Mouse (Mus musculus): ENCODE results near the gene Gm1043. TPM values are rescaled to one million over a fixed set of nuclear protein-coding genes. Genes with fewer than 3 reads are reported as not detected.

Gm1043 gene
- polyA plus RNA-seq, 2 experiments = 0.96 TPM; not detected in 1

- no peak for DNase-seq (ENCODE audit: low spot score)
- no peaks in the 10 kb centered on the region for H3K36me3 ChIP-seq (ENCODE audit: control insufficient read depth, insufficient read depth, low read length)
- no peak overlapping the region for H3K9ac ChIP-seq (ENCODE audit: low read depth, low read length, severe bottlenecking)
- no peaks in the 10 kb centered on the region for H3K9me3 ChIP-seq (ENCODE audit: control insufficient read depth, low read length)
- H3K4me3 ChIP-seq (replicated peaks; ENCODE audit: low read length) = no peak overlapping the region
- TF ChIP-seq POLR2A (IDR thresholded peaks at IDR 0.05; ENCODE audit: borderline replicate concordance, extremely low read depth, insufficient read depth, insufficient read length) = no peak
- no peaks in the 10 kb centered on the region for H3K27me3 ChIP-seq (ENCODE audit: control insufficient read depth, insufficient read depth, low read length)
- no peak overlapping the region for H3K27ac ChIP-seq (replicated peaks; ENCODE audit: low read depth, low read length)
- no peak overlapping the region for H3K4me2 ChIP-seq (replicated peaks; ENCODE audit: low read depth, low read length, severe bottlenecking)
- H3K4me1 ChIP-seq (ENCODE audit: control insufficient read depth, insufficient read depth, low read length) = no peaks in the 10 kb centered on the region
- no peak for ATAC-seq (ENCODE audit: low FRiP score, low read depth)
- 61% methylated on average over 6 of the region's 6 CpGs for WGBS
These were observed 142.9 kb downstream of the Gm1043 start for GRCm38 (mm10) chr5:37227956-37228680.

GRCm38 (mm10) chr5:37228894-37229293 is 143.7 kb downstream of the Gm1043 start:
- no peak overlapping the region for H3K9ac ChIP-seq (ENCODE audit: low read depth, low read length, severe bottlenecking)
- no peaks in the 10 kb centered on the region for H3K9me3 ChIP-seq (ENCODE audit: control insufficient read depth, low read length)
- DNase-seq (ENCODE audit: low spot score) = no peak

GRCm38 (mm10) chr5:37233010-37233557 is 147.9 kb downstream of the Gm1043 start:
- no peak overlapping the region for H3K27ac ChIP-seq (replicated peaks; ENCODE audit: low read depth, low read length)
- no peak overlapping the region for H3K4me3 ChIP-seq (replicated peaks; ENCODE audit: low read length)
- DNase-seq (ENCODE audit: low spot score) (no peak), ATAC-seq (ENCODE audit: low FRiP score, low read depth) (no peak)
- no peak overlapping the region for H3K4me2 ChIP-seq (replicated peaks; ENCODE audit: low read depth, low read length, severe bottlenecking)
- TF ChIP-seq POLR2A (IDR thresholded peaks at IDR 0.05; ENCODE audit: borderline replicate concordance, extremely low read depth, insufficient read depth, insufficient read length) = no peak
- 41% methylated on average over 9 of the region's 9 CpGs for WGBS
- H3K4me1 ChIP-seq (ENCODE audit: control insufficient read depth, insufficient read depth, low read length) = no peaks in the 10 kb centered on the region
- no peaks in the 10 kb centered on the region for H3K27me3 ChIP-seq (ENCODE audit: control insufficient read depth, insufficient read depth, low read length)
- H3K9me3 ChIP-seq (ENCODE audit: control insufficient read depth, low read length) = no peaks in the 10 kb centered on the region
- no peaks in the 10 kb centered on the region for H3K36me3 ChIP-seq (ENCODE audit: control insufficient read depth, insufficient read depth, low read length)
- no peak overlapping the region for H3K9ac ChIP-seq (ENCODE audit: low read depth, low read length, severe bottlenecking)

More at GRCm38 (mm10) chr5:37228894-37229293, 143.7 kb downstream of the Gm1043 start:
- H3K27ac ChIP-seq (replicated peaks; ENCODE audit: low read depth, low read length) = no peak overlapping the region
- no peak for ATAC-seq (ENCODE audit: low FRiP score, low read depth)
- no peak for TF ChIP-seq POLR2A (IDR thresholded peaks at IDR 0.05; ENCODE audit: borderline replicate concordance, extremely low read depth, insufficient read depth, insufficient read length)
- no peak overlapping the region for H3K4me2 ChIP-seq (replicated peaks; ENCODE audit: low read depth, low read length, severe bottlenecking)
- no peaks in the 10 kb centered on the region for H3K27me3 ChIP-seq (ENCODE audit: control insufficient read depth, insufficient read depth, low read length)
- H3K4me3 ChIP-seq (replicated peaks; ENCODE audit: low read length) = no peak overlapping the region
- H3K4me1 ChIP-seq (ENCODE audit: control insufficient read depth, insufficient read depth, low read length) = no peaks in the 10 kb centered on the region
- WGBS = 54% methylated on average over 7 of the region's 7 CpGs
- no peaks in the 10 kb centered on the region for H3K36me3 ChIP-seq (ENCODE audit: control insufficient read depth, insufficient read depth, low read length)

- H3K27me3 ChIP-seq (ENCODE audit: control insufficient read depth, insufficient read depth, low read length) = peaks cover 37% of the 10 kb centered on the region
- no peaks in the 10 kb centered on the region for H3K36me3 ChIP-seq (ENCODE audit: control insufficient read depth, insufficient read depth, low read length)
- no peak overlapping the region for H3K4me3 ChIP-seq (replicated peaks; ENCODE audit: low read length)
- H3K4me1 ChIP-seq (ENCODE audit: control insufficient read depth, insufficient read depth, low read length) = 0 out of 2 replicates have a peak, but pooled peaks cover 8% of the 10 kb centered on the region
- H3K9ac ChIP-seq (ENCODE audit: low read depth, low read length, severe bottlenecking) = no peak overlapping the region
- no peak for TF ChIP-seq POLR2A (IDR thresholded peaks at IDR 0.05; ENCODE audit: borderline replicate concordance, extremely low read depth, insufficient read depth, insufficient read length)
- ATAC-seq (ENCODE audit: low FRiP score, low read depth) (no peak), DNase-seq (ENCODE audit: low spot score) (no peak)
- 30% methylated on average over 2 of the region's 2 CpGs for WGBS
- no peak overlapping the region for H3K4me2 ChIP-seq (replicated peaks; ENCODE audit: low read depth, low read length, severe bottlenecking)
- H3K9me3 ChIP-seq (ENCODE audit: control insufficient read depth, low read length) = no peaks in the 10 kb centered on the region
- no peak overlapping the region for H3K27ac ChIP-seq (replicated peaks; ENCODE audit: low read depth, low read length)
These were observed 153.5 kb downstream of the Gm1043 start for GRCm38 (mm10) chr5:37238654-37239053.

DNA sequence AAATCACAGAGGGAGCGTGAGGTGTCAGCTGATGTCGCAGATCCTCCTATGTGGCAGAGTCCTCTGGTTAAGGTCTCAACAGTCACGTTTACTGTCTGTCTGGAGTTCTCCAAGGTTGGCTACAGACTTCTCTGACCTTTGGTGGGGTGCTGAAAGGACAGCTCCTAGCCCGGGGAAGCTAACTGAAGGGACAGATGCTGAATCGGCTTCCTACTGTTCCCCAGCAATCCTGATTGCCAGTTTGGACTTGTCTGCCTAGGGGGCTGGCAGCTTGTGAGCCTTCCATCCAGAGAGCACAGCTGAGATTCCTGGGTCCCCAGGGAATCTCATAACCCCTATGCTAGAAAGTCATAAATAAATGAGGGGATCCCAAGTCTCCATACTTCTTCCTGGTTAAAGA is 155.4 kb downstream of the Gm1043 start:
- no peaks in the 10 kb centered on the region for H3K36me3 ChIP-seq (ENCODE audit: control insufficient read depth, insufficient read depth, low read length)
- WGBS = 0% methylated on average over 5 of the region's 5 CpGs

More for the DNA sequence above, 155.4 kb downstream of the Gm1043 start:
- H3K4me3 ChIP-seq (replicated peaks; ENCODE audit: low read length) = no peak overlapping the region
- H3K4me1 ChIP-seq (ENCODE audit: control insufficient read depth, insufficient read depth, low read length) = peaks cover 8% of the 10 kb centered on the region; the same call in 1 of the 2 replicates
- no peaks in the 10 kb centered on the region for H3K9me3 ChIP-seq (ENCODE audit: control insufficient read depth, low read length)
- peaks cover 56% of the 10 kb centered on the region for H3K27me3 ChIP-seq (ENCODE audit: control insufficient read depth, insufficient read depth, low read length)
- no peak for ATAC-seq (ENCODE audit: low FRiP score, low read depth)
- peak; percentile 60 for DNase-seq (ENCODE audit: low spot score)
- TF ChIP-seq POLR2A (IDR thresholded peaks at IDR 0.05; ENCODE audit: borderline replicate concordance, extremely low read depth, insufficient read depth, insufficient read length) = no peak
- H3K27ac ChIP-seq (replicated peaks; ENCODE audit: low read depth, low read length) = no peak overlapping the region
- H3K9ac ChIP-seq (ENCODE audit: low read depth, low read length, severe bottlenecking) = no peak overlapping the region
- no peak overlapping the region for H3K4me2 ChIP-seq (replicated peaks; ENCODE audit: low read depth, low read length, severe bottlenecking)
